Mouse (Mus musculus) lung, postnatal 14 days (tissue): ENCODE measurements around the gene Prkag2.
"Not testable (repeated sequence)": the region's sequence is repeated elsewhere in the genome, so short reads cannot be mapped to it uniquely, and the experiment has no call there.

ENCODE experiments used
- DNase-seq: peaks from one replicate; pipeline ENCODE4 v3.0.0; 2021

Gene Prkag2

DNA sequence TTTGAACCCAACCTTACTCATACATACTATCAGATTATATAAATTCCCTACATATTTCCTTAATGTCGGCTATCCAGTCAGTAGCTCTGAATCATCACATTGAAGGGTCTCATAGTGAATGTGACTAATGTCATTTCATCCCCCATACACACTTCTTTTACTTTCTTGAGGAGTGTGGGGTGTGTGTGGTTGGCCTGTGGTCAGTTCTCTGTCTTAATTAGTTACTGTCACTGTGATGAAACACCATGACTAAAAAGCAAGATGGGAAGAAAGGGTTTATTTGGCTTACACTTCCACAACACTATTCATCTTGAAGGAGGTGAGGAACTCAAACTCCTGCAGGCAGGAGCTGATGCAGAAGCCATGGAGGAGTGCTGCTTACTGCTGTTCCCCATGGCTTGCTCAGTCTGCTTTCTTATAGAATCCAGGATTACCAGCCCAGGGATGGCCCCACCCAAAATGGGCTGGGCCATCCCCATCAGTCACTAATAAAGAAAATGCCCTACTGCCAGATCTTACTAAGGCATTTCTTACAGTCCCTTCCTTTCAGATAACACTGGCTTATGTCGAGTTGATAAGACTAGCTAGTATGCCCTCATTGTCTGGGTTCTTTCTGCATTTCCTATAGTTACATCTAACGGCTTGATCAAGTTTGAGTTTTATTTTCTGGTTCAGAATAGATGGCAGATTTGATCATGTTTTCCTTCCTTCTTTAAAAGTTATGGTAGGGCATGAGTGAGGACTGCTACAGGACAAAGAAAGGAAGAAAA lies 240.5 kb downstream of the Prkag2 start:
- DNase-seq, result no peak

DNA sequence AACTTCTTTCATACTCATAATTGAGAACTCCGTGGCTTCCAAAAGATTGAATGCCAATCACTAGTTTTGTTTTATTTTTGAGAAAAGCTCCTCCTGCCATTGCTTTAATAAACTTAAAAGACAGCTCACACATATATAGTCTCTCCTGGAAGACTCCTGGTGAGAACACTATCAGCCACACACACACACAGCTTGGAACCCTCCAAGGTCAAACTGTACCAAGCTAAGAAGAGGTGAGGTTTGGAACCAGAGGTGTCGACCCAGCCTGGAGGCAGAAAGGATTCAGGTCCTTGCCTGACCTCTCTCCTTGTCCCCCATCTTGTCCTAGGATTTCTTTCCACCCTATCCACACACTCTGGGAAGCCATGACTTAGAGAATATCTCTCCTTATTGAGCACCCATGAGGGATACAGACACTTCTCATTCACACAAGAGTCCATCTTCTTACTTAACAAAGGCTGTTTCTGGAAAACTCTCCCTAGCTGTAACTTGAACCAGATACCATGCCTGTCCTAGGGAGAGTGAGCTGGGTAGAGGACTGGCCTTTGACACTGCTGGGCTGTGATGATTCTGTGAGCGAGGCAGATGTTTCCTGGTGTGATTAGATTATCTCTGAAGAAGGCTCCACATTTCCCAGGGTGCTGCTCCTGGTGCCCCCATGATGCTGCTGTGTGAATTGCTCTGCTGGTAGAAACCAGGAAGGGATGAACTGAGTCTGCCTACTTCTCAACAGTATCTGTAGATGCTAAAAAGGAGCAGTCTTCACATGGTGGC lies 245.4 kb downstream of the Prkag2 start:
- DNase-seq, result no peak

- no peak for DNase-seq
These were observed 246.2 kb downstream of the Prkag2 start for GRCm38 (mm10) chr5:24854256-24854655.

GRCm38 (mm10) chr5:24848261-24848660 lies 252.2 kb downstream of the Prkag2 start:
- DNase-seq, result not testable (repeated sequence)

DNA sequence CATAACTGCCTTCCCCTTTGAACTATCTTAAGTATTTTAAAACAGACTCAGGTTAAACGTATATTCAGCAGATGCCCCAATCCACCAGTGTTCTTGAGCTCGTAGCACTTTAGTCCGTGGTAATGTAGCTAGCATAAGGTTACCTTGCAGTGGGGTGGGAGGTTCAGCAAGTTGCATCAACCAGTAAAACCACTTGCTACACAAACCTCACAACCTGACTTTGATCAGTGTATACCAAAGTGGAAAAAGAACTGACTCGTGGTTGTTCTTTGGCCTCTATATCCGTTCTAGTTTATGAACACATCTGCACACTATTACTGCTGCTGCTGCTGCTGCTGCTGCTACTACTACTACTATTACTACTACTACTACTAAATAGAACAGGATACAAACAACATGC lies 256.6 kb downstream of the Prkag2 start:
- DNase-seq, result no peak

- DNase-seq, result no peak
These were observed 257.4 kb downstream of the Prkag2 start for GRCm38 (mm10) chr5:24843103-24843475.

DNA sequence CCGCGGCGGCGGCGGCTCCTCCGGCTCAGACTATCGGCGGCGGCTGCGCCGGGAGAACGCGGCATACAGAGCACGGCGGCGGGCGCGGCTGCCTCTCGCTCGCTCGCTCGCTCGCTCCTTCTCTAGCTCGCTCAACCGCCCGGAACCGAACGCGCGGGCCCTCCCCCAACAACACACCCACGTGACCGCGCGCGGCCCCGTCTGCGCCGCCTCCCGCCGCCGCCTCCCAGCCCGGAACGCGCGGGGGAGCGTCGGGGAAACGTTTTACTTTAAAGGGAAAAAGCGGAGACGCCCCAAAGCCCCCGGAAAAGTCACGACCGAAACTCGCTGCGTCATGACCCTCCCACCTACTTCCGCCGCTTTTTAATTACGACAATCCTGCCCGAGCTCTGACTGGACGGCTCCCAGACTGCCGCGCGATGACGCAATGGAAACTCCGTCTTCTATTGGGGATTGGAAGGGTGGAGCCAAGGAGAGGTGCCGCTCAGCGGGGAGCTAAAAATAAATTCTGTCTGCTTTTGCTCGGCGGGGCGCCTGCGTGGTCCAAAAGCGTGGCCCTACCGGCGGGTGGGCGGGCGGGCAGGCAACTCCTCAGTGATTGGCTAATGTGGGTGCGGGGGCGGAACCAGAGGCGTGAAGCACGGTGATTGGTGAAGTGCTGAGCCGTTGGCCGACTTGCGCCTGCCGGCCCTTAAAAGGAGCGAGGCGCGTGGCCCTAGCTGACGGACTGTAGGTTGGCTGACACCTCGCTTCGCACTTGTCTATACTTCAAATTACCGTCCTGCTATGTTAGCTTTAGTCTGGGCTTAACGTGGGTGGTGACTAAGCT lies 258.0 kb downstream of the Prkag2 start, which contains the start of gene Rheb:
Rheb (minus strand) TSS at position 351 of the 829 bp plus-strand sequence.
- peak; percentile 99 for DNase-seq

DNA sequence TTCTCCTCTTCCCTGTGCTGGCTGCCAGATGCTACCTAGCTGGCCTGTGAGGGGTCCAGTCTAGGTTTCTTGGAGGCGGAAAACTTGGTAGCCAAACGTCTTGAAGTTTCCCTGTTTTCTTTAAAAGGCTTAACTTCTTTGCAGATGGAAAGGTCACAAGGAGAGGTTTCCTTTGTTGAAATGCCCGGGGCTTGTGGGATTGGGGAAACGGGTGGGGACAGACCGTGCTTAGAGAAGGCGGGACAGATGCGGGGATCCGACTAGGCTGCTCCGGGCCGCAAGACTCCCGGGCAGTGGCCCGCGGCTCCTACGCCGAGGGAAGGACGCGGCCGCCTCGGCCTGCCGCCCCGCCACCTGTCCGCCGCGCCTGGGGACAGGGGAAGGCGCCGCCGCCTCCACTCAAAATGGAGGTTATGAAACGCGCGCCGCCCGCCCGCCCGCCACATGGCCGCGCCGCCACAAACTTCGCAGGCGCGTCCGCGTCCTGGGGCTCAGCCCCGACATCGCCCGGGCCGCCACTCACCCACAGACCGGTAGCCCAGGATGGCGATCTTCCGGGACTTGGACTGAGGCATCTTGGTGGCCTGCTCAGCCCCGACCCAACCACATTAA lies 258.7 kb downstream of the Prkag2 start:
- DNase-seq, result peak; percentile 46

DNA sequence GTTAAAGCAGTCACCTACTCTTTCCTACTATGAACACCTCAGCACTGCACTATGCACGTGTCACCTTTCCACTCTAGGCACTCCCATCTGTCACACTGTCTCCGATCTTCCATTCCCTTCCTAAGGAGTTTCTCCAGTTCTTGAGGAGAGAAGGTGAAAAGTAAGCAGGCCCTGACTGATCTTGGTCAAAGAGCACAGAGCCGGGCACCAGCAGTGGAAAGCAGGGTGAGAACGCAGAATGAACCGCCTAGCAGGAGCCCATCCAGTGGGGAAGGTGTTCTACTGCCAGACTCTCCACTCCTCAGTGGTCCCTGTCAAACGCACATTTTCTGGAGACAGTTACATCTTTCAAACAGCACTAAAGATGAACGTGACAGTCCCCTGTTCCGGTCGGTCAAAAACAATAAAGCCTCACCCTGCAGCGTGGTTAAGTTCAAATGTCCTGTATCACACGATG lies 259.4 kb downstream of the Prkag2 start:
- DNase-seq, result no peak

GRCm38 (mm10) chr5:24834491-24834890 lies 266.0 kb downstream of the Prkag2 start:
- no peak for DNase-seq

GRCm38 (mm10) chr5:24831912-24832311 lies 268.5 kb downstream of the Prkag2 start:
- DNase-seq, result no peak

DNA sequence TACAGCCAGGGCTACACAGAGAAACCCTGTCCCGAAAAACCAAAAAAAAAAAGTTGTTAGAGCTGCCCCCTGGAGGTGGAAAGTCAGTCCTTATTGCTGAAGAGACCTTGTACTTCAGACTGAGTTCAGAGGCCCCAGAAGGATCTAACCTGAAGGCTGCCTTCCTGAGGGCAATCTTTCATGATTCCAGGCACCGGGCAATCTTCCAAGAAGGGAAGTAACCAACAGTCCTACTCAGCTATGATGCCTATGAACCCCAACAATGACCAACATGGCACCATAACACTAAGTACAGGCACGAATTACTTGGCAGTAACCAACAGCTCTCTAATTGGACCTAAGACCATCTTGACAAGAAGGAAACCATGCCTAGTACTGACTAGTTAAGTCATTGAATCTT lies 272.0 kb downstream of the Prkag2 start:
- no peak for DNase-seq

GRCm38 (mm10) chr5:24827173-24827572 lies 273.3 kb downstream of the Prkag2 start:
- no peak for DNase-seq

DNA sequence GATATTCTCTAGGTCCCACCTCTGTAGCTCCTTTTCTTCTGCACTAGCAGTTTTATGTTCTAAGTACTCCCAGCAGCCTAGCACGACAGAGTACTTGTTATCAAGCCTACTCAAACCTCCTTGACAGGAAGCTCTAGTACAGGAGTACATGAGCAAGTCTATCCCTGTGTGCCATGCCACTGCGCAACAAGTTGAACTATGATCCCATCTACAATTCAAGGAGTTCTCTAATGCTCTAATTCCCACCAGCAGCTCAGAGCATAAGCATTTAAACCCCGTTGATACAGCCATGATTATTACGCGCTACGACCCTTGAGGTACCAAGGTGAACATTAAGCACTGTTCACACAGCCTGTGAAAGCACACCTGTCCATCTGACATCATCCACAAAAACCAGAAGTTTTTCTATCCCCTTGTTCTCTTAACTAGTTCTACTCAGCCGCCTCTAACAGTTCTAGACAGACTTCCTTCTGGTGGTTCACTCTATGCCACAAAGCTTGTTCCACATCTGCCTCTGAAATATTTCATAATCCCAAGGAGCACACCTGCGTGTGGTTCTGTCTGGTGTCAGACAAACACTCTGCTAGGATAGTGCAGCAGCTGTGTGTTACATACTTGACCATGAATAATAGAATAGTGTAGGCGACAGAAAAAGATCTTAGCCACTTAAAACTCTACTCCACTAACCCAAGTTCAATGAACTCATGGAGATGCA lies 274.2 kb downstream of the Prkag2 start:
- DNase-seq, result no peak

GRCm38 (mm10) chr5:24825365-24826055 lies 274.9 kb downstream of the Prkag2 start:
- DNase-seq, result peak; percentile 32

GRCm38 (mm10) chr5:24823864-24824405 lies 276.5 kb downstream of the Prkag2 start:
- DNase-seq, result no peak

DNA sequence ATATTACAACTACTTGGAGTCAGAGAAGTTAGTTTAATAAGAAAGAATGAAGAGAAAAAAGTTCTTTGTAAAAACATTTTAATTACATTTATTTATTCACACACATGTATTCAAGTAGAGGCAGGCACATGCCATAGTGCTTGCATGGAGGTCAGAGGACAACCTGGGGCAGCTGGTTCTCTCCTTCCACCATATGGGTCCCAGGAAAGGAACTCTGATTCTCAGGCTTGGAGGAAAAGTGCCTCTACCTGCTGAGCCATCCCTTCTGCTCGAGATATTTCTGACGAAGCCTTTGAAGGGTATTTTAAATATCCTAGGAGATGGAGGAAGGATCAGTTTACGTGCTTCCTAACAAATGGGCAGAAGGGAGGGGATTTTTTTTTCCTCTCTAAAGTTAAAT lies 277.7 kb downstream of the Prkag2 start:
- DNase-seq, result no peak

DNA sequence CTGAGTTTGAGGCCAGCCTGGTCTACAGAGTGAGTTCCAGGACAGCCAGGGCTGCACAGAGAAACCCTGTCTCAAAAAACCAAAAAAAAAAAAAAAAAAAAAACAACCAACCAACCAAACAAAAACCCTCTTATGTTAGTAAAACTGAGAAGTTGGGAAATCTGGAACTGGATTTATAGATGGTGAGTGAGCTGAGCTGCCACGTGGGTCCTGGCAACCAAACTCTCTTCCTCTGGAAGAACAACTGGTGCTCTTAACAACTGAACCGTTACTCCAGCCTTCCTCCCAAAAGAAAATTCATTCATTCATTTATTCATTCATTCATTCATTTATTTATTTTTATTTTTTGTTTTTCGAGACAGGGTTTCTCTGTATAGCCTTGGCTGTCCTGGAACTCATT lies 278.2 kb downstream of the Prkag2 start:
- not testable (repeated sequence) for DNase-seq

DNA sequence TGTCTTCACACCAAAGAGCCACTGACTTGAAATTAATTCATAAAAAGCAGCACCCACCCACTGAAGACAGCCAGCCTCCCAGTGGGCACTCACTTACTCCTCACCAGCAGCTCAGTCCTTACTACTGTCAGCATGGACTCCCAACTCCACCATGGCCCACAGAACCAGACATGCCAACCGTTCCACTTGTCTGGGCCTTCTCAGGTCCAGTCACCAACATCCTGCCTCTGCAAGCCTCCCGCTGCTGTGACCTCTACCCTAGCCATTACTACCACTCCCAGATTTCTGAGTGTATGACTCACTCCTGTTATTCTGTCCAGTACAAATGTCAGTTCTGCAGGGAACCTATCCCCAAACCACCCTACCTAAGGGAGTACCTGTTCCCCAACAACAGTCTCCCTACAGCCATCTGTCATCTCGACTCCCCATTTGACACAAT lies 279.0 kb downstream of the Prkag2 start:
- DNase-seq, result no peak

GRCm38 (mm10) chr5:24820627-24821026 lies 279.8 kb downstream of the Prkag2 start:
- no peak for DNase-seq

DNA sequence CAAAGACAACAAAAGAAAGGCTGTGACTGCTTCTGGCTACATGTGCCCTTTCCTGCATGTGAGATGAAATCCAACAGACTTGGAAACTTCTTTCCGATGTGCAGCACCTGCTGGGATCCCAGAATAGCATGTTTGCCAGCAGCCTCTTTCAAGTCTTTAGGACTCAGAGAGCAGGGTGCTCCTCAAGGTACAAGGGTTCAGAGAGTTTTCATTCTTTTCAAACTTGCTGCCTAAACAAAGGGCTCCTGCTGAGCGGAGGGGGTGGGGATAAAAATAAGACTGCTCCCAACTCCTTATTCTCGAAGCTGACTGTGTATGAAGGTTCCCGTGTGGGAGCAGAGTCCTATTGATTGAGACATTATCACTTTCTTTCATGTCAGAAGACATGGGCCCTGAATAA lies 283.3 kb downstream of the Prkag2 start:
- DNase-seq, result no peak
